Mouse (Mus musculus): ENCODE data around the gene Prss1.
"Not testable (repeated sequence)": the region's sequence is repeated elsewhere in the genome, so short reads cannot be mapped to it uniquely, and the experiment has no call there.

The Prss1 gene

DNA sequence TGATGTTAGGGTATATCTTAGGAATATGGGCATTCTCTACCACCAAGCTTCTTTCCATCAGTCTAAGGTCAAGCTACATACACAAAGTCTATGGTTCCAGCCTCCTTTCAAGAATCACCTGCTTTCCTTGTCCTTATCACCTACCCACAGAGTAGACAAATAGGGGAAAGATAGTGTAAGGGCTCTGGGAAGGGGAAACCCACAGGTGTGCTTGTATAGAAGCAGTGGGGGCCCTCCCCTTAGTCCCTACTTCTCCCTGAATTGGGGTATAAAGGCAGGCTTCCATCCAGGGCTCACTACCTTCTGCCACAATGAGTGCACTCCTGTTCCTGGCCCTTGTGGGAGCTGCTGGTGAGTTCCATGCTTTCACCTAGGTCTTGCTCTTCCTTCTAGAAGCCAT is at the start of gene Prss1:
Gene Prss1, plus strand, starts transcription at position 301 of the 400 bp plus-strand sequence.
- in situ Hi-C loops (cut with MboI, MseI), result not testable (repeated sequence)

GRCm38 (mm10) chr6:41442261-41442660 is 16.5 kb upstream of the Prss1 start:
- in situ Hi-C loops (cut with MboI, MseI), result not testable (repeated sequence)

GRCm38 (mm10) chr6:41446045-41446444 is 12.7 kb upstream of the Prss1 start, which contains the start of gene Gm10334:
Gene Gm10334, minus strand, starts transcription at chr6:41446145.
- in situ Hi-C loops (cut with MboI, MseI), result not testable (repeated sequence)

DNA sequence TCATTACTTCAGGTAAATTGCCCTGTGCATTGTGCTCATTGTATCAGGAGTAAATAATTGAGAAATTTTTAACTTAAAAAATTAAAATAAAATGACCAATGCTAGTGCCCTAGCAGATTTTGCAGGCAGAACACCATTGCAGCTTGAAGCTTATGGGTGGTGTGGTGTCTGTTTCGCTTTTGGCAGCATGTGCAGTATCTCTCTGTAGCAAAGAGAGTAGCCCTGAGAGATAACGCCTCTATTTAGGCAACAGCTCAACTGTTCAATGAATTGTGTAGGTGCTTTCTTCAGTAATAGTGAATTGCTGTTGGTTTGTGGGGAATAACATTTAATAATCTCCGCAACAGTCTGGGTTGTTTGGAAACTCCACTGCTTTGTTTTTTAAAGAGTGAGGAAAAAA is 40.6 kb downstream of the Prss1 start:
- in situ Hi-C loops (cut with MboI, MseI), result no loop called here

DNA sequence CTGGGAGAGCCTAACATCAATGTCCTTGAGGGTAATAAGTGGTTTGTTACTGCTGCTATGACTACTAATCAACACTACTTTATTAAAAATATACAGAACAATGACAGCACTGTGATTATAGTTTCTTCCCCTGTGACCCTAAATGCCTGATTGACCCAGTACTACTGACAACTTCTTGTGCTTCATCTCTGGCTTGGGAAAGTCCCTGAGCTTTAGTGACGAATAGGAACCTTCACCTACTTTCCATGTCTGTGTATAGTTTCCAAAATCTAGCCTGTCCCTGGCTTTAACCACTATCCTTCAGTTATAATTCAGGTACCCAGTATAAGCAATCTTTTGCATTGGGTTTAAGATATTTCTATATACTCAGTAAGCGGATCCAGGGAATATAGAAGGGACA is 46.2 kb downstream of the Prss1 start:
- in situ Hi-C loops (cut with MboI, MseI), result no loop called here

DNA sequence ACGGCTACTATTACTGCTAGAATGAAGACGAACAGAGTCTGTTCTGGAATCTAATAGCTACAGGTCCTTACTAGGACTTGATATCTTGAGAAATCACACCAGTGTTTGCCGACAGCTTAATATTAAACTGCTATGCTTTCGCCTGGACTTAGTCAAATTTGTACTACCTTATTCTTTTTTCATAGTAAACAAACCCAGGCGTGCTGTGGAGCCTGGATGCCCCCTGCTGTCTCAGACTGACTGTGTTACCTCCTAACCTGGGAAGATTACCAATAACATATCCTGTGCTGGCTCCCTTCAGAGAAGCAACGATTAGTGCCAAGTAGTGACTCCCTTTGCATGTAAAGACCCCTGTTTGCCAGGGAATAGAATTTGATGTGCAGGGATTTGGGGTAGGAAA is 46.6 kb downstream of the Prss1 start:
- in situ Hi-C loops (cut with MboI, MseI), result no loop called here

Measured in T-helper 1 cell (primary cell).